9 mouse cellular contexts compared by ENCODE assay signal in the genomic region with DNA sequence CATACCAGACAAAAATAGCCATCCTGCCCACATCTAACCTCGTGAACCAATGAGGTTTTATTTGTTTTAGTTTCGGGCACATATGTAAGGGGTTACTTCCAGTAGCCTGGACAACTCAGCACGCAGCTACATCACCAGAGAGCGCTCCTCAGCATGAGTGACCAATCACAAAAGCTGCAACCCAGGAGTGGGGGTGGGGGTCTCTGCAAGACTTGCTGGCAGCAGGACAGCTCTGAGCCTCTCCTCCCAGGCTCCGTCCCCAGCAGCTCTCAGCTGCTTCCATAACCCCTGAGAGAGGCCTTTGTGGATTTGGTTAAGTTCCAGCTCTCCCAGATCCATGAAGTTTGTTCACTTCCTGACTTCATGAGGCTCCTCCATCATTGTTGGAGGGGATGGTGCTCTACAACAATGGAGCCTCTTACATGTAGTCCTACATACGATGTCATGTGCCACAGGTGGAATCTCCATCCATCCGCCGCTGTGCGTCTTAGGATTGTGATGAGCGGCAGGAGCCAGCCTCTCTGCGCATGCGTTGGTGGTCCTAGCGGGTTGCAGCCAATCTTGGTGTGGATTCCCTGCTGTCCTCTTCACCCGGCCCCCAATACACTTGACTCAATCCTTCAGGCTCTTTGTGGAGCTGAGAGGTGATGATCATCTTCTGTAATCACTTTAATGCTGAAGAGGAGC. TPM values are rescaled to one million over a fixed set of nuclear protein-coding genes. Genes with fewer than 3 reads are reported as not detected.
A peak's percentile ranks its signal among the peaks of the same experiment; 100 is the strongest.
DNase-seq lines count a peak whose midpoint lies in the region; ATAC-seq and TF ChIP-seq lines count a peak whose summit lies in the region.
"Had no signal": no experiment of that assay in that cellular context is flagged by ENCODE, and none has a peak within 500 bp of the region (broad histone marks: within the 10 kb centered on the region; RNA-seq: fewer than 3 reads in every experiment).

No protein-coding gene starts in this region.

- no peak overlapping the region for H3K4me3 ChIP-seq in heart, embryonic 16.5 days (ENCODE audit: low read length)
- H3K4me3 ChIP-seq in lung, postnatal 0 days (ENCODE audit: low read depth, low read length), result no peak overlapping the region
- H3K4me3 ChIP-seq in stomach, postnatal 0 days (ENCODE audit: low read depth, low read length), result no peak overlapping the region

- H3K4me1 ChIP-seq in heart, embryonic 16.5 days (ENCODE audit: control insufficient read depth, insufficient read depth, low read length), result peaks cover 5% of the 10 kb centered on the region; the same call in 1 of the 2 replicates
- no peaks in the 10 kb centered on the region for H3K4me1 ChIP-seq in lung, postnatal 0 days (ENCODE audit: insufficient read depth, low read depth, low read length)
- peaks cover 3% of the 10 kb centered on the region; the same call in 1 of the 2 replicates for H3K4me1 ChIP-seq in stomach, postnatal 0 days (replicated peaks; ENCODE audit: control insufficient read depth, insufficient read depth)

- intact Hi-C loops in heart, postnatal 36 days (cut with DNase I), result no loop called here

- H3K9me3 ChIP-seq in heart, embryonic 16.5 days (replicated peaks; ENCODE audit: control insufficient read depth, low read length), result no peaks in the 10 kb centered on the region
- no peaks in the 10 kb centered on the region for H3K9me3 ChIP-seq in lung, postnatal 0 days (ENCODE audit: low read length)
- no peaks in the 10 kb centered on the region for H3K9me3 ChIP-seq in stomach, postnatal 0 days (ENCODE audit: control insufficient read depth, low read length)

- no peak for DNase-seq in heart, postnatal 36 days
- DNase-seq in right cerebral cortex, postnatal 14 days, result peak; percentile 29
- DNase-seq in right cerebral cortex, adult 2 months (ENCODE audit: low spot score in 2 of 2), result no peak
- DNase-seq in lung, postnatal 0 days (ENCODE audit: low spot score), result peak; percentile 25
- DNase-seq in stomach, postnatal 0 days (ENCODE audit: low spot score), result no peak
- DNase-seq in ovary, postnatal 10 days (ENCODE audit: low spot score), result no peak
- no peak for DNase-seq in ovary, postnatal 36 days (ENCODE audit: low spot score)
- DNase-seq: right cerebral cortex, postnatal 25 days had no signal

- H3K27me3 ChIP-seq in heart, embryonic 16.5 days (ENCODE audit: control insufficient read depth, insufficient read depth, low read length), result no peaks in the 10 kb centered on the region
- no peaks in the 10 kb centered on the region for H3K27me3 ChIP-seq in lung, postnatal 0 days (replicated peaks; ENCODE audit: insufficient read depth, low read length)
- H3K27me3 ChIP-seq in stomach, postnatal 0 days (ENCODE audit: control insufficient read depth, insufficient read depth, low read length), result no peaks in the 10 kb centered on the region

- H3K4me2 ChIP-seq in heart, embryonic 16.5 days (ENCODE audit: low read depth, low read length), result no peak overlapping the region
- no peak overlapping the region for H3K4me2 ChIP-seq in lung, postnatal 0 days (replicated peaks; ENCODE audit: low read depth, low read length)
- H3K4me2 ChIP-seq in stomach, postnatal 0 days (replicated peaks; ENCODE audit: low read depth), result no peak overlapping the region

- H3K36me3 ChIP-seq in heart, embryonic 16.5 days (ENCODE audit: control insufficient read depth, insufficient read depth), result no peaks in the 10 kb centered on the region
- no peaks in the 10 kb centered on the region for H3K36me3 ChIP-seq in lung, postnatal 0 days (ENCODE audit: insufficient read depth, low read length)
- H3K36me3 ChIP-seq in stomach, postnatal 0 days (ENCODE audit: control insufficient read depth, insufficient read depth, low read length), result no peaks in the 10 kb centered on the region

- 78% methylated on average over 14 of the region's 14 CpGs for WGBS in heart, embryonic 16.5 days
- 77% methylated on average over 14 of the region's 14 CpGs for WGBS in lung, postnatal 0 days
- 80% methylated on average over 14 of the region's 14 CpGs for WGBS in stomach, postnatal 0 days

- TF ChIP-seq CTCF in lung, postnatal 0 days (IDR thresholded peaks at IDR 0.05), result no peak
- no peak for TF ChIP-seq CTCF in stomach, postnatal 0 days (IDR thresholded peaks at IDR 0.05; ENCODE audit: low read depth)

- peak; percentile 10; the same call in 1 of the 2 replicates for ATAC-seq in heart, embryonic 16.5 days (replicated peaks; ENCODE audit: extremely low read depth, insufficient read depth, low FRiP score)
- ATAC-seq in lung, postnatal 0 days, result 0 out of 2 replicates have a peak, but pooled peaks have one; percentile 19
- 0 out of 2 replicates have a peak, but pooled peaks have one; percentile 24 for ATAC-seq in stomach, postnatal 0 days (ENCODE audit: low FRiP score, low TSS enrichment)

- no peak for TF ChIP-seq EP300 in lung, postnatal 0 days (IDR thresholded peaks at IDR 0.05)
- no peak for TF ChIP-seq EP300 in stomach, postnatal 0 days (optimal IDR thresholded peaks at IDR 0.05)

- H3K27ac ChIP-seq in heart, embryonic 16.5 days (ENCODE audit: low read length), result no peak overlapping the region
- H3K27ac ChIP-seq in lung, postnatal 0 days (ENCODE audit: low read length), result no peak overlapping the region
- no peak overlapping the region for H3K27ac ChIP-seq in stomach, postnatal 0 days (replicated peaks)

- no peak overlapping the region for H3K9ac ChIP-seq in heart, embryonic 16.5 days (ENCODE audit: low read length)
- H3K9ac ChIP-seq in lung, postnatal 0 days (replicated peaks; ENCODE audit: low read depth), result no peak overlapping the region
- H3K9ac ChIP-seq in stomach, postnatal 0 days (ENCODE audit: low read length), result no peak overlapping the region

RNA-seq across cellular contexts. Expression of a gene that starts 37.7 kb away (rescaled TPM):
- polyA plus RNA-seq in heart, embryonic 16.5 days (2015; fragmentation: Nextera tagmentation; extraction: Ambion mirVana), result 10.0 and 11.2 TPM in 2 replicates
- total RNA-seq in heart, postnatal 36 days (2021), result 10 to 100 TPM; 12.3 to 14.2 TPM
- polyA plus RNA-seq in lung, postnatal 0 days (2015; fragmentation: Nextera tagmentation; extraction: Ambion mirVana), result 23.1 and 29.1 TPM in 2 replicates
- polyA plus RNA-seq in stomach, postnatal 0 days (2015; fragmentation: Nextera tagmentation; extraction: Ambion mirVana), result 27.2 and 31.8 TPM in 2 replicates

Comparison
In these comparisons a context has a peak if more than half of its experiments do, and no peak if none do; other contexts are left out.
1. DNase-seq: peak in right cerebral cortex, postnatal 14 days (single experiment) and lung, postnatal 0 days (single experiment); none in heart, postnatal 36 days (0 of 2), right cerebral cortex, adult 2 months (0 of 2), stomach, postnatal 0 days (single experiment), ovary, postnatal 10 days (single experiment) and ovary, postnatal 36 days (single experiment).
2. Peak in every context shown above with its lines, with median percentiles within 50 percentile points of each other: ATAC-seq.